Mouse (Mus musculus) forelimb bud, embryonic 11.5 days (tissue): ENCODE measurements at regions not wholly inside any gene's neighbourhood (a gene's known extent, or its start where the extent isn't known, plus 50 kb on each side); places are given as distances from the start of the nearest gene placed in this dataset.

Experiments
- DNase-seq: peaks from one replicate; pipeline ENCODE4 v3.0.0-alpha.2; 2012; ENCODE audit warnings: low read depth, low spot score

DNA sequence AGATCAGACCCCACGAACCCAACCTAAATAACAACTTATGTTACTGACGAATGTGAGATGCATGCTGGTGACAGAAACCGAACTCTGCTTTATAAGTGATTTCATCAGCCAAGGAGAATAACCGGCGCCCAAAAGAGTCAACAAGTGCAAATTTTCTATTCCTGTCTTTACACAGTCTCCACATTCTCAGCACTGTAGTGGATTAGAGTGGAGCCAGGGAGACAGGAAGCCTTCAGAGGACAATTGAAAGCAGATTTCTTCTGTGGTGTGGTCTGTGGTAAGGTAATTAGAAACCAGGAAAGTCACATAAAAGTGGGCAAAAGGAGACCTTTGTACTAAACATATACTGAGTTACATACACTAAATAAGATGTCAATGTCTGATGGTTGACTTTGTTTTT, 68.0 kb upstream of the Gm34302 start:
- peak; percentile 30 for DNase-seq

DNA sequence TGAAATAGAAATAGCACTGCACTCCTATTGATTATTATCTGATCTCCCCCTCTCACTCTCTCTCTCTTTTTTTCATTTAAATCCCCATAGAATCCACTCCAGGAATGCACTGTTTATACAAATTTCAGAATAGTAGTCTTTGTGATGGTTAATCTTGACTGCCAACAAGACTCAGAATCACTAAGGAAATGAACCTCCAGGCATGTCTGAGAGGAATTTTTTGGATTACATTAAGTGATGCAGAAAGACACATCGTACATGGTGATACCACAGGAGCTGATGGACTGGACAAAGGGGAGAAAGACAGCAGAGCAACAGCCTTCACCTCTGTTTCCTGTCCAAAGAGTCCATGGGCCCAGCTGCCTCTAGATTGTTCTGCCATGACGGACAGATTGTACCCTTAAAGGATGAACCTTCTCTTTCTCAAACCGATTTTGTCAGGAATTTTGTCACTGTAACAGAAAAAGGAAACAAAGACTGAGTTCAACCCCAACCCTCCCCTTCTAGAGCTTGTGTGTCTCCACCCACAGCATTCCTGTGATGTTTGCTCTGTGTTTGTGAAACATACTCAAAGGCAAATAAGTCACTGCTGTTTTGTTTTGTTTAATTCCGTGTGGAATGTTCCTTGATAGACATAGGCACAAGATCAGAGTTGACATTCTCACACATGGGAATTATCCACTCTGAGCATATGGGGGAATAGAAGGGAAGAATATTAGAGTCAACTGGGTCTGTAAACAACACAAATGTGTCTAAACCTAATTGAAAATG, 59.1 kb upstream of the Gm34302 start:
- no peak for DNase-seq

DNA sequence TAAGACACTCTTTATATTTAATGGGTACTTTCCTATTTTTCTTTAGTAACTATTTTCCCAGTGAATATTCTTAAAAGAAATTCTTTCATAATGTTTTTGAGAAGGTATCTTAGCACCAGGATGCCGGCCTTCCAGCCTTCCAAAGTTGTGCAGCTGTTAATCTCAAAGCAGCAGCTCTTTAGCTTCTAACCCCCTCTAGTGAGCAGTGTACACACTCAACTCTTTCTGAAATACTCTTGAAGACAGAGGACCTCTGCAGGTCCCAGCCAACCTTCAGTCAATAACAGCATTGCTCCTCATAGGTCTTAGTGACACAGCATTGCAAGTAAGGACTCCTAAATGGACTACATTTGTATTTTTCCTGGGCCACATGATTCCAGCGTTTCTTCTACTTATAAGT, 55.2 kb upstream of the Gm34302 start:
- no peak for DNase-seq

DNA sequence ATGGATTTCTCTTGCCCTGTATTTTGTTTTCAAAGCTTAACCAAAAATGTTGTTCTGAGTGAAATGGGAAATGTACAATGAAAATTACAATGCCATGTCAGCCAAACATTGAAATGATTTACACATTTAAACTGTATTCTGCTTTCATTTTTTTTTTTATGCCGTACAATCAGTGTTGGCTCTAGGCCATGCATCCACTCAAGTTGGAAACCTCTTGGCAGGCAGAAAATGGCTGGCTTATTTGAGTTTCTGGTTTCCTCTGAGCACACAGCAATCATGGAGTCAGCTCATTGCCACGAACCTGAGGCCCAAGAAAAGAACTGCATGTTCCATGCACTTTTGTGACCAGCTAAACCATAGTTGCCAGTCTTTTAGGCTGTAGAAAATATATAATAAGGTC, 50.5 kb upstream of the Gm34302 start:
- DNase-seq, result no peak
